Mouse (Mus musculus) urinary bladder, adult 2 months (tissue): ENCODE results near the gene Tiprl. TPM values are rescaled to one million over a fixed set of nuclear protein-coding genes. Genes with fewer than 3 reads are reported as not detected.

Experiments
- DNase-seq: peaks from one replicate; pipeline ENCODE4 v3.0.0; 2022; ENCODE audit warnings: low spot score
- polyA plus RNA-seq: library from polyadenylated mRNA; depleted of rRNA; stranded (reverse); fragments of >200 nt; gene quantifications from 2 replicates; pipeline ENCODE4 v1.2.3, GENCODE M21; 2012; rRNA removed

Gene Tiprl
- polyA plus RNA-seq, result 40.2 and 41.2 TPM in 2 replicates

DNA sequence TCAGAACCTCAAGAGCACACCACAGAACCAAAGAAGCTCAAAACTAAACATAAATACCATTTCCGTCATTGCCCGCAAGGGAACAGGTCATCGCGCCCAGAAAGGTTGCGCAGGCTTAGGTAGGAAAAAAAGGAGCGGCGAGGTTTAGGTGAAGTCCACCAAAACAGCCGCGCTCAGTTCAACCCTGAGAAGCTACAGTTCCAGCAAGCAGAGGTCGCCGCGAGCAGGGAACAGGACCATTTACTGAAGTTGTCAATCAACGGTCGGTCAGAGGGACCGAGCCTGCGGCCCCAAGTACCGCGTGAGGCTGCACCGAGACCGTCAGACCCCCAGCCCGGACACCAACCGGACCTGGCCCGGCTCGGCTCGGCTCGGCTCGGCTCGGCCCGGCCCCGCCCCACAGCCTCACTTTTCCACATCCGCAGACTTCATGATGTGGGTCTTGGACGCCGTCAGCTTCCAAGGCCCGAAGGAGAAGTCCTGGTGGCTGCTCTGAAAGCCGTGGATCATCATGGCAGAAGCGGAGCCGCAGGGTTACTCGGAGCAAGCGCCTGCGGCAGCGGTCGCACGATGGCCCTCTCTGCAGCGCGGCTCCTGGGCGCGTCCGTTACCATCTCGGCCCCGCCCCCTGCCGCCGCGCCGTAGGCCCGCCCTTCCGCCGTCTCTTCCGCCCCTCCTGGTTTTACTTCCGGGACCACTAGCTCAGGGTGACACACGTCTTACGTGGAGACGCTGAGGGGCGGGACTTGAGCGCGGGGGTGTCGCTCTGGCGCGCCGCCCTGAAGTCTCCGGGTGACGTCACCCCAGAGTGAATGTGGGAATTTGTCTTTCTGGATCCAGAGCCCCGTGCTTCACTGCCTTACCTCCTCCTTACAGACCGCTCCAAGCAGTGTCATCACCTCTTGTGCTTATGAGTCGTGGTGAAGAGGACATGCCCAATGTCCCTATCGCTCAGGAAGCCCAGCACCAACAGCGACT is at the start of gene Tiprl:
Tiprl (minus strand) TSS at position 676 of the 978 bp plus-strand sequence.
- DNase-seq, result peak; percentile 88

DNA sequence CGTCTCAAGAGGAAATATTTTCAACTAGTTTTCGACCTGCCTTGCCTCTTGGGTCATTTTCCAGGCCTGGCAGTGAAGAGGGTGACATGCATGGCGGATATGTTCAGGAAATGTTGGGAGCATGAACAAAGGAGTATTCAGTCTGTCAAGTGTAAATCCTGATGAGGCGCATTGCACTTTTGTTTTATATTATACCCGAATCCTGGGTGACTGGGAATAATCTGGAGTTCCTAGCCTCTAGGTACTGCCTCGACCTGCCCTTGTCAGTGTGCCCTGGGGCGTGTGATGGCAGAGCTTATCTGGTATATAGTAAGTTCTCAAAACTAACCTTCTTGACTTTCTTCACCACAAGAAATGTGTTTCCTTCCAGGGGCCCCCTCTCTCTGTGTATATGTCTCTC is 47.3 kb upstream of the Tiprl start:
- no peak for DNase-seq

- no peak for DNase-seq
Observed at GRCm38 (mm10) chr1:165282967-165283345, 46.2 kb upstream of the Tiprl start.

- no peak for DNase-seq
Observed at GRCm38 (mm10) chr1:165282222-165282966, 45.6 kb upstream of the Tiprl start.

DNA sequence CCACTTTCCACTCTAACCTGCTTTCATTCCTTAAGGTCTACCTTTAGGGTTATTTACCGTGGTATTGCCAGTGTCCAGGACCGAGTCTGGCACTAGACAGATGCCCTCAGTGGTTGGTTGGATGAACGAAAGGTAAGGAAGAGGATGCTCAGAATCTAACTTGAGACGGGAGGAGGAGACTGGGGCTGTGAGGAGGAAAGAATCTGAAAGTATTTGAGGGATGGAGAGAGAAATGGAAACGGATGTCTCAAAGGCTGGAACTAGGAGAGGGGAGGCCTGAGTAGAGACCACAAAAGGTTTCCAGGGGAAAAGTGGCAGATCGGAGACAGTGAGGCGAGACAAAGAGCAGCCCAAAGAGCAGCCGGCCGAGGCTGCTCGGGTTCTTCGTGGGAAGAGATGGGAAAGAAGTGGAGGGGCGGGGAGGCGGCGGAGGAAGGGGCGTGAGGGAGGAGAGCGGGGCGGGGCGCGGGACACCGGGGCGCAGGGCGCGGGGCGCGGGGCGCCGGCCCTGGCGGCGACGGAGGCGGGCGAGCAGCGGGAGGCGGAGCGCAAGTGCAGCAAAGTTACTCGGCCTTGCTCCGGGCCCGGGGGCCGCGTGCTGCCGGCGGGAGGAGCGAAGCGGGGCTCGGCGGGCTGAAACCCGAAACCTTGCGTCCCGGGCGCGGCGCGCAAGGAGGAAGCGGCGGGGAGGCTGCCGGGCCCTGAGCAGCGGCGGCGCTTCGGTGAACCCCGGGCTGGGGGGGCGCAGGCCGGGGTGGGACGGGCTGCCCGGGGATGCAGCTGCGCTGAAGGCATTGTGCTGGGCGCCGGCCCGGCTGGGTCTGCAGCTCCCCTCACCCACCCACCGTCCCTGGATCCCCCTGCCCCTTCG is 44.8 kb upstream of the Tiprl start:
- peak; percentile 68 for DNase-seq

DNA sequence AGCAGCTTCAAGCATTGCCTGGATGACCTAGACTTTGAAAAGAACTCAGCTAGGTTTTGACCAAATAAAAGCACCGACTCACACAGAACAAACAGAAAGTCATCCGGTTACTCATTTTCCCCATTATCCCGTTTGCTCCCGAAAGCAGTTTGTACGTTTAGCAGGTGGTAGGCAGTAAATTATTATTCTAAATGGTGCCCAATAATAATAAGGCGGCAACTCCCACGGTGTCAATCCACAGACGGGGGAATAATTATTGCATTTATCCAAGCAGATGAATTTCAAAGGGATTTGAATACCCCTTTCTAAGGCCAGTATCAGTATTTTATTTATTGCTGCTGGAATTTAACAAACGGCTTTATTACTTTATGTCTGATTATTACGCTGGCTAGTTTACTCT is 43.9 kb upstream of the Tiprl start:
- no peak for DNase-seq

- DNase-seq, result no peak
Observed at GRCm38 (mm10) chr1:165274946-165275345, 38.1 kb upstream of the Tiprl start.

- DNase-seq, result no peak
Observed at GRCm38 (mm10) chr1:165252027-165252671, 15.4 kb upstream of the Tiprl start.

- no peak for DNase-seq
Observed at GRCm38 (mm10) chr1:165250546-165250945, 13.8 kb upstream of the Tiprl start.

- no peak for DNase-seq
Observed at GRCm38 (mm10) chr1:165248842-165249241, 12.0 kb upstream of the Tiprl start.

- DNase-seq, result no peak
Observed at GRCm38 (mm10) chr1:165247788-165248187, 11.0 kb upstream of the Tiprl start.

- DNase-seq, result no peak
Observed at GRCm38 (mm10) chr1:165247085-165247484, 10.3 kb upstream of the Tiprl start.

DNA sequence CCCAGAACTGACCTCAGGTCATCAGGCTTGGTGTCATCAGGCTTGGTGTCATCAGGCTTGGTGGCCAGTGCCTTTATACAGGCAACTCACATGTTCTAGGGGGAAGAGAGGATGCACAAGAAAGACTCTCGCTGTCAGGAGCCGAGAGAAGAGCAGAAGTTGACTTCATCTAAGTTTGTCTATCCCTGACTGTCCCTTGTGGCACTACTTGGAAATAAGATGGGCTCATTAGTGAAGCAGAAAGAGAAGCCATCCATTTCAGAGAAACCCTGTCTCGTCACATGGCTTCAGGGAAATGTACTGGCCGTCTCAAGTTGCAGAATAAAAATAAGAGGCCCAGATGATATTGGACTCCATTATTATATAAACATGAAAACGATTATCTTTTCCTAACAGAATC is 9.8 kb upstream of the Tiprl start:
- DNase-seq, result no peak

DNA sequence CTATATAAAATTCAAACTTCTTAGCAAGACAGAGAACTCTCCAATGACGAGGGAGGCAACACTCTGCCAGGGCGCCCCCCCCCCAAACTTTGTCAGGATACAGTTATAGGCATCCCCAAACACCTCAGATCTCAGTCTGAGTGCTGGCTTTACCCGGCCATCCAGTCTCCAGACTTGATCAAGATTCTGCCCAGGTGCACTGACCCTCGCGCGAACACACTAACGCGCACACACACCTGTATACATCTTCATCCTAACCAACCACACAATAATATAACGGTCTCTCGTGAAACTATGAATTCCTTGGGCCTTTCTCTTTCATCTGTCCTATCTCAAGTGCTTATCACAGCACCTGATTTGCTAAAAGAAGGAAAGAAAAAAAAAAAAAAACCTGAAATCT is 950 bp downstream of the Tiprl start:
- DNase-seq, result no peak

GRCm38 (mm10) chr1:165233806-165234205 is 3.0 kb downstream of the Tiprl start:
- no peak for DNase-seq

GRCm38 (mm10) chr1:165230691-165231090 is 6.1 kb downstream of the Tiprl start:
- DNase-seq, result no peak

- DNase-seq, result no peak
Observed at GRCm38 (mm10) chr1:165229577-165229976, 7.2 kb downstream of the Tiprl start.

DNA sequence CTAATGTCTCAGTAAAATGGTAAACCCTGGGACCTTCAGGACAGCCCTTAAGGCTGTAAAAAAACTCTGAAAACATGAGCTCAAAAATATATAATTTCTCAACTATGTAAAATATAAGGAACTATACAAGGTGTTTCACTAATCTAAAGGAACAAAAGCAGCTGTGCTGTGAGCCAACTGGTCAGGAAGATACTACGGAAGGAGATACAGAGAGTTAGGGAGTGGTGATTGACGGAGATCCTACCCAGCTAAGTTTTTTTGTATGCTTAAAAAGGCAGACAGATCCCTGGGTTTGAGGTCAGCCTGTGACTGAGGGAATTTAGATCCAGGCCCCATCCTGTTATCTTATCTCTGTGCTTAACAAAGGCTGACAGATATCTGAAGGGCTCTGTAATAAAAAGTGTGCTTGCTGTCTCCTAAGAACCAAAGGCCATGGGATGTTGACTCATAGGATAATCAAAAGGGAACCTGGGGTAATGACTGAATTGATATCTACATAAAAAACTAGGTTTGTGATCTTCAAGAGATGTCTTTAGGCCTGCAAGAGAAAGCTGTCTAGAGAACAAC is 19.7 kb downstream of the Tiprl start:
- DNase-seq, result no peak

- DNase-seq, result no peak
Observed at GRCm38 (mm10) chr1:165215831-165216230, 21.0 kb downstream of the Tiprl start.

- no peak for DNase-seq
Observed at GRCm38 (mm10) chr1:165205591-165205990, 31.2 kb downstream of the Tiprl start.

GRCm38 (mm10) chr1:165203488-165204035 is 33.2 kb downstream of the Tiprl start:
- no peak for DNase-seq
